Mouse (Mus musculus) liver, embryonic 14.5 days (tissue): ENCODE measurements around the gene Tgfbr1.

Experiments used
- CTCF ChIP-seq: IDR thresholded peaks from 2 replicates; pipeline ENCODE4 v1.5.1; 2016; ENCODE audit warnings: antibody characterized with exemption, low read depth, control low read depth
- EP300 ChIP-seq: IDR thresholded peaks from 2 replicates; pipeline ENCODE4 v1.6.1; 2016; ENCODE audit warnings: antibody characterized with exemption, low read depth

- TF ChIP-seq CTCF (no peak), EP300 (no peak)
Measured at GRCm38 (mm10) chr4:47432766-47433165, 79.7 kb downstream of the Tgfbr1 start.
